Mouse (Mus musculus) embryonic facial prominence, embryonic 12.5 days (tissue): ENCODE data around the gene Mrpl44. TPM values are rescaled to one million over a fixed set of nuclear protein-coding genes. Genes with fewer than 3 reads are reported as not detected.

ENCODE experiments used
- ATAC-seq: fragments of 200-750 bp; cut with Nextera tagmentation; 2 replicates; pipeline ENCODE4 v1.8.0; 2017; ENCODE audit not compliant: insufficient number of reproducible peaks, insufficient read depth, low FRiP score, low TSS enrichment
- H3K27ac ChIP-seq: fragments of 300-500 bp; sonication (generic); 2 replicates; pipeline ENCODE4 v1.5.1; 2016; ENCODE audit warnings: mild to moderate bottlenecking
- H3K27me3 ChIP-seq: fragments of 300-500 bp; sonication (generic); 2 replicates; pipeline ENCODE4 v1.6.1; 2016; ENCODE audit warnings: mild to moderate bottlenecking, moderate library complexity
- H3K36me3 ChIP-seq: fragments of 300-500 bp; sonication (generic); 2 replicates; pipeline ENCODE4 v1.6.1; 2016; ENCODE audit warnings: mild to moderate bottlenecking
- H3K4me1 ChIP-seq: fragments of 300-500 bp; sonication (generic); 2 replicates; pipeline ENCODE4 v1.6.1; 2016
- H3K4me2 ChIP-seq: fragments of 300-500 bp; sonication (generic); replicated peaks from 2 replicates; pipeline ENCODE4 v1.6.1; 2016; ENCODE audit warnings: mild to moderate bottlenecking, moderate library complexity
- H3K4me3 ChIP-seq: fragments of 300-500 bp; sonication (generic); 2 replicates; pipeline ENCODE4 v1.5.1; 2016; ENCODE audit warnings: mild to moderate bottlenecking
- H3K9ac ChIP-seq: fragments of 300-500 bp; sonication (generic); 2 replicates; pipeline ENCODE4 v1.6.1; 2016; ENCODE audit warnings: mild to moderate bottlenecking, moderate library complexity
- H3K9me3 ChIP-seq: fragments of 300-500 bp; sonication (generic); 2 replicates; pipeline ENCODE4 v1.6.1; 2016; ENCODE audit warnings: mild to moderate bottlenecking, moderate library complexity
- WGBS: fragments of 180-500 bp; shearing (Covaris S2); methylation state at CpG from one replicate; pipeline ENCODE4 v1.1.7; 2016; 5-methylcytosine and 5-hydroxymethylcytosine counted together
- polyA plus RNA-seq: library from polyadenylated mRNA; unstranded; fragments of >200 nt; fragmentation: Nextera tagmentation; extraction: Ambion mirVana; gene quantifications from 2 replicates; pipeline ENCODE4 v1.2.1, GENCODE M21; 2016

Gene Mrpl44
- polyA plus RNA-seq, 1 experiment from 2014 or later, result 45.2 TPM

- Histone ChIP-seq H3K36me3 (no peaks in the 10 kb centered on the region), H3K4me3 (no peak overlapping the region), H3K9me3 (no peaks in the 10 kb centered on the region), H3K9ac (no peak overlapping the region), H3K4me2 (no peak overlapping the region), H3K27me3 (no peaks in the 10 kb centered on the region), H3K4me1 (peaks cover 13% of the 10 kb centered on the region; the same call in 1 of the 2 replicates), H3K27ac (no peak overlapping the region)
- no peak for ATAC-seq
- 82% methylated on average over 3 of the region's 3 CpGs for WGBS
Observed at GRCm38 (mm10) chr1:79754936-79755335, 20.9 kb upstream of the Mrpl44 start.

- Histone ChIP-seq H3K4me1 (peaks cover 13% of the 10 kb centered on the region; the same call in 1 of the 2 replicates), H3K9ac (no peak overlapping the region), H3K4me3 (no peak overlapping the region), H3K4me2 (no peak overlapping the region), H3K27me3 (no peaks in the 10 kb centered on the region), H3K27ac (no peak overlapping the region), H3K36me3 (no peaks in the 10 kb centered on the region), H3K9me3 (no peaks in the 10 kb centered on the region)
- 37% methylated on average over 2 of the region's 2 CpGs for WGBS
- no peak for ATAC-seq
Observed at GRCm38 (mm10) chr1:79755376-79755775, 20.4 kb upstream of the Mrpl44 start.

GRCm38 (mm10) chr1:79756417-79756816 lies 19.4 kb upstream of the Mrpl44 start:
- H3K4me2 ChIP-seq, result no peak overlapping the region
- H3K9me3 ChIP-seq, result no peaks in the 10 kb centered on the region
- no peaks in the 10 kb centered on the region for H3K27me3 ChIP-seq
- H3K27ac ChIP-seq, result no peak overlapping the region
- 85% methylated on average over 5 of the region's 5 CpGs for WGBS
- no peaks in the 10 kb centered on the region for H3K36me3 ChIP-seq
- no peak for ATAC-seq
- H3K4me3 ChIP-seq, result no peak overlapping the region
- H3K9ac ChIP-seq, result no peak overlapping the region
- H3K4me1 ChIP-seq, result peaks cover 12% of the 10 kb centered on the region; the same call in 1 of the 2 replicates

- H3K36me3 ChIP-seq, result no peaks in the 10 kb centered on the region
- H3K4me3 ChIP-seq, result no peak overlapping the region
- no peak overlapping the region for H3K9ac ChIP-seq
- H3K27me3 ChIP-seq, result no peaks in the 10 kb centered on the region
- WGBS, result 54% methylated on average over 7 of the region's 7 CpGs
- peaks cover 7% of the 10 kb centered on the region; the same call in 1 of the 2 replicates for H3K4me1 ChIP-seq
- no peaks in the 10 kb centered on the region for H3K9me3 ChIP-seq
- H3K4me2 ChIP-seq, result no peak overlapping the region
- no peak overlapping the region for H3K27ac ChIP-seq
- no peak for ATAC-seq
Observed at GRCm38 (mm10) chr1:79757161-79757560, 18.7 kb upstream of the Mrpl44 start.

- no peaks in the 10 kb centered on the region for H3K36me3 ChIP-seq
Observed at GRCm38 (mm10) chr1:79757597-79757996, 18.2 kb upstream of the Mrpl44 start.

GRCm38 (mm10) chr1:79759006-79759405 lies 16.8 kb upstream of the Mrpl44 start:
- no peaks in the 10 kb centered on the region for H3K36me3 ChIP-seq
- no peaks in the 10 kb centered on the region for H3K27me3 ChIP-seq
- H3K27ac ChIP-seq, result no peak overlapping the region
- H3K4me3 ChIP-seq, result no peak overlapping the region
- WGBS, result 57% methylated on average over 2 of the region's 2 CpGs
- H3K9me3 ChIP-seq, result no peaks in the 10 kb centered on the region
- ATAC-seq, result no peak
- no peak overlapping the region for H3K4me2 ChIP-seq
- H3K4me1 ChIP-seq, result peaks cover 11% of the 10 kb centered on the region; the same call in 1 of the 2 replicates
- H3K9ac ChIP-seq, result no peak overlapping the region

More at GRCm38 (mm10) chr1:79757597-79757996, 18.2 kb upstream of the Mrpl44 start:
- no peak for ATAC-seq
- Histone ChIP-seq H3K4me2 (no peak overlapping the region), H3K4me3 (no peak overlapping the region), H3K27me3 (no peaks in the 10 kb centered on the region), H3K9me3 (no peaks in the 10 kb centered on the region), H3K4me1 (peaks cover 11% of the 10 kb centered on the region; the same call in 1 of the 2 replicates), H3K9ac (no peak overlapping the region), H3K27ac (no peak overlapping the region)
- 71% methylated on average over 4 of the region's 4 CpGs for WGBS

GRCm38 (mm10) chr1:79759436-79759972 lies 16.3 kb upstream of the Mrpl44 start:
- Histone ChIP-seq H3K4me2 (0 out of 2 replicates have a peak overlapping the region, but pooled peaks have one; percentile 11), H3K36me3 (no peaks in the 10 kb centered on the region), H3K27me3 (no peaks in the 10 kb centered on the region), H3K9ac (no peak overlapping the region), H3K27ac (no peak overlapping the region), H3K4me1 (peaks cover 11% of the 10 kb centered on the region; the same call in 1 of the 2 replicates), H3K4me3 (no peak overlapping the region), H3K9me3 (no peaks in the 10 kb centered on the region)
- WGBS, result 63% methylated on average over 5 of the region's 5 CpGs
- no peak for ATAC-seq

- Histone ChIP-seq H3K9me3 (no peaks in the 10 kb centered on the region), H3K9ac (peak overlapping the region; percentile 68), H3K27ac (no peak overlapping the region), H3K4me1 (peaks cover 11% of the 10 kb centered on the region; the same call in 1 of the 2 replicates), H3K4me2 (peak overlapping the region; percentile 84), H3K27me3 (no peaks in the 10 kb centered on the region), H3K4me3 (peak overlapping the region; percentile 84), H3K36me3 (no peaks in the 10 kb centered on the region)
- WGBS, result 14% methylated on average over 11 of the region's 11 CpGs
- ATAC-seq, result peak; percentile 43; the same call in 1 of the 2 replicates
Observed at GRCm38 (mm10) chr1:79760656-79761055, 15.2 kb upstream of the Mrpl44 start.

- Histone ChIP-seq H3K36me3 (no peaks in the 10 kb centered on the region), H3K4me2 (peak overlapping the region; percentile 84), H3K9me3 (no peaks in the 10 kb centered on the region), H3K27ac (no peak overlapping the region), H3K9ac (peak overlapping the region; percentile 68), H3K4me1 (peaks cover 11% of the 10 kb centered on the region; the same call in 1 of the 2 replicates), H3K27me3 (no peaks in the 10 kb centered on the region), H3K4me3 (peak overlapping the region; percentile 84)
- under 1% methylated on average over 63 of the region's 65 CpGs for WGBS
- peak; percentile 86 for ATAC-seq
Observed at GRCm38 (mm10) chr1:79761106-79761916, 14.5 kb upstream of the Mrpl44 start.

- Histone ChIP-seq H3K27ac (no peak overlapping the region), H3K9ac (no peak overlapping the region)
Observed at GRCm38 (mm10) chr1:79761917-79762271, 13.9 kb upstream of the Mrpl44 start.

GRCm38 (mm10) chr1:79762282-79763250 lies 13.3 kb upstream of the Mrpl44 start:
- Histone ChIP-seq H3K9me3 (no peaks in the 10 kb centered on the region), H3K4me1 (peaks cover 6% of the 10 kb centered on the region; the same call in 1 of the 2 replicates), H3K4me3 (peak overlapping the region; percentile 84), H3K36me3 (no peaks in the 10 kb centered on the region), H3K4me2 (peak overlapping the region; percentile 84), H3K27ac (no peak overlapping the region), H3K9ac (no peak overlapping the region), H3K27me3 (no peaks in the 10 kb centered on the region)
- ATAC-seq, result no peak
- WGBS, result 61% methylated on average over 16 of the region's 16 CpGs

More at GRCm38 (mm10) chr1:79761917-79762271, 13.9 kb upstream of the Mrpl44 start:
- Histone ChIP-seq H3K4me2 (peak overlapping the region; percentile 84), H3K4me1 (peaks cover 10% of the 10 kb centered on the region; the same call in 1 of the 2 replicates), H3K36me3 (no peaks in the 10 kb centered on the region), H3K4me3 (peak overlapping the region; percentile 84), H3K27me3 (no peaks in the 10 kb centered on the region), H3K9me3 (no peaks in the 10 kb centered on the region)
- 0 out of 2 replicates have a peak, but pooled peaks have one; percentile 6 for ATAC-seq
- 1% methylated on average over 6 of the region's 6 CpGs for WGBS
